Mouse (Mus musculus) heart, adult 2 months (tissue): ENCODE data around the gene Nox3.

Source experiments
- CTCF ChIP-seq: fragments of 200-600 bp; IDR thresholded peaks from 2 replicates; pipeline ENCODE4 v1.8.1; 2022; ENCODE audit warnings: antibody characterized with exemption, mild to moderate bottlenecking, moderate library complexity
- EP300 ChIP-seq: fragments of 200-500 bp; IDR thresholded peaks from 2 replicates; pipeline ENCODE4 v1.6.1; 2011; ENCODE audit warnings: low read depth, low read length, control low read depth; ENCODE audit not compliant: insufficient read depth
- POLR2A ChIP-seq: fragments of 200-500 bp; IDR thresholded peaks from 2 replicates; pipeline ENCODE4 v1.6.1; 2011; ENCODE audit warnings: mild to moderate bottlenecking, low read depth, low read length, control low read depth; ENCODE audit not compliant: insufficient read depth

DNA sequence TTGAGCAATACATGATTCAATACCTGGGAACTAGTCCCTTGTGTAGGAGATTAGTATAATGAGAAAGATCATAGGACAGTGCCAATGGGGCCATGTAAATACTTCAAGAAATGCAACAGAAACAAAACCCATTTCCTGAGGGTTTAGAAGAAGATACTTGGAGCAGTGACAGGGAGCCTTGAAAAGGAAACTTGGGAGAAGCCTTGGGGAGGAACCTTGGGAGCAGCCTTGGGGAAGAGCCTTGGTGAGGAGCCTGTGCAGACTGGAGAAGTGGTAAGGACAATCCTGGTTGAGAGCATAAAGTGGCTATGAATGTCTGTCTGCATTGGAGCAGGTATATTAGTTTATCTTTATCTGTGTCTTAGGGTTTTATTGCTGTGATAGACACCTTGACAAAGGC, 38.2 kb upstream of the Nox3 start:
- TF ChIP-seq CTCF (no peak), EP300 (no peak), POLR2A (no peak)
